Mouse (Mus musculus): Measurements from ENCODE around the gene Hoxa7.

Gene Hoxa7

DNA sequence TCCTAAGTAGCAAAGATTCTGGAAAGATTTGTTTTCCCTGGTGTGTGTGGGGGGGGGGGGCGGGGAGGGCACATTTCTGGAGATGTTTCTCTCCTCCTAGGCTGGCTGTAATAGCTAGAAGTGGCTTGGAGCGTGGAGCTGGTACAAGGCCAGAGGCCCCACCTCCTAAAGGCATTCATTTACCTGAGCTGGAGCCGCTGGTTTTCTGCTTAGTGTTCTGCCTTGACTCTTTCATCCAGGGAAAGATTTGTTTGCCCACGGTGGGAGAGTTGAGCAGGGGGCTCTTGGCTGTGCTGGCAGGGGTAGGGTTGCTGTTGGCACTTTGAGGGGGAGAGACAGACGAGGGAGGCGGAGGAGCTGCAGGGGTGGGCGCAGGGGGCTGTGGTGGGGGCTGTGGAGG is 49.7 kb downstream of the Hoxa7 start:
- in situ Hi-C loops (cut with MboI; ENCODE audit: unreplicated experiment in 2 of 2), result no loop called here

DNA sequence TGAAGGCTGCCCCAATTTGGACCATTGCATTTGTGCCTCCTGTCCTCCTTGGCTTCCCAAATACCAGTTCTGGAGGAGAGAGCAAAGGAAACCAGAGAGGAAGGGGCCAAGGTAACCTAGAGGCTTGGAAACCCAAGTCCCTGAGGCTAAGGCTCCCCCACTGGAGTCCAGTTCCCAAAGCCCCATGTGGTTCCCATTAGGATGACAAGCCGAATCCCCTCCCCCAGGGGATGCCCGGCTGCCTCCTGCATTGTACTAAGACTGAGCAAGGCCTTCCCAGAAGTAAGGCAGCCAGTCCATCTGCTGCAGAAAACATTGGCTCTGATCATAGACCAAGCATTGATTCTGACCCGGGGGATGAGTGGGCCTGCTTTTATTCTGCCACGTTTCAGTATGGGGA is 50.3 kb downstream of the Hoxa7 start:
- in situ Hi-C loops (cut with MboI; ENCODE audit: unreplicated experiment in 2 of 2), result no loop called here

DNA sequence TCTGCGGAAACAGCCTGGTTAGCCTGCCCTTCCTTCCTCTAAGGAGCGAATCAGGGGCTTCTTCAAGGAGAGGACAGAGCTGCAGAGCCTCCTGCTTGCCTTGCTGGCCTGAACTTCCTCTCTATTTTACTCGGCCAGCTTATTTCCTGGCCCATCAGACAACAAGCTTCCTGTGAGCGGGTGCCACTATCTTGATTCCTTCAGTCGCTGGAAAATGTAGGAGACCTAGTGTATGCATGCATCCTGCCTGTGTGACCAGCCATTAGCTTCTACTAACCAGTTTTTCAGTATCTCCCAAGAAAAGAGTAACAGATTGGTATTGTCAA is 50.8 kb downstream of the Hoxa7 start:
- in situ Hi-C loops (cut with MboI; ENCODE audit: unreplicated experiment in 2 of 2), result no loop called here

DNA sequence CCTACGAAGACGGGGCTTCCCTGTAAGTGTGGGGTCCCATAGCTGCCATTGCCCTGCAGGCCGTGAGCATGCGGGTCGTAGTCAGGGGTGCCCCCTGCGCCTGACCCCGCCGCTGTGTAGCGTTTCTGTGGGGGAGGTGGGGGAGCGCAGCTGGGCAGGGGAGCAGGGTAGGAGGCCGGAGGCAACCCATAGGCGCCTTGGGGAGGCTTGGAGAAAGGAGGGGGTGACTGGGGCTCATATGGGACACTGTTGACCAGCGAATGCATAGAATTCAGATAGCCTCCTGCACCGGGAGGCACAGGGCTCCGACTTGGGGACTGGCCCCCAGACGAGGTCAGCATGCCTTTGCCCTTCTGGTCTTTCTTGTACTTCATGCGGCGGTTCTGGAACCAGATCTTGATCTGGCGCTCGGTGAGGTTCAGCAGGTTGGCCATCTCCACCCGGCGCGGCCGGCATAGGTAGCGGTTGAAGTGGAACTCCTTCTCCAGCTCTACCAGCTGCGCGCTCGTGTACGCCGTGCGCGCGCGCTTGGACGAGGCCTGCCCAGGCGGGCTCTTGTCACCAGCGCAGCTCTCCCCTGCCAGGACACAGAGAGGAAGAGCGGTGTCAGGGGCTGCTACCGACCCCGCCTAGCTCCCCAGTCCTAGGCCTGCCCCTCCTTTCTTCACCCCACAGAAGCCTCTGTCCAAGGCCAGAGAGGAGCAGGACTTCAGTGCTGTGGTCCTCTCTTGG is 51.3 kb downstream of the Hoxa7 start:
- in situ Hi-C loops (cut with MboI; ENCODE audit: unreplicated experiment in 2 of 2), result no loop called here

GRCm38 (mm10) chr6:52169499-52170165 is 52.0 kb downstream of the Hoxa7 start:
- in situ Hi-C loops (cut with MboI; ENCODE audit: unreplicated experiment in 2 of 2), result no loop called here

DNA sequence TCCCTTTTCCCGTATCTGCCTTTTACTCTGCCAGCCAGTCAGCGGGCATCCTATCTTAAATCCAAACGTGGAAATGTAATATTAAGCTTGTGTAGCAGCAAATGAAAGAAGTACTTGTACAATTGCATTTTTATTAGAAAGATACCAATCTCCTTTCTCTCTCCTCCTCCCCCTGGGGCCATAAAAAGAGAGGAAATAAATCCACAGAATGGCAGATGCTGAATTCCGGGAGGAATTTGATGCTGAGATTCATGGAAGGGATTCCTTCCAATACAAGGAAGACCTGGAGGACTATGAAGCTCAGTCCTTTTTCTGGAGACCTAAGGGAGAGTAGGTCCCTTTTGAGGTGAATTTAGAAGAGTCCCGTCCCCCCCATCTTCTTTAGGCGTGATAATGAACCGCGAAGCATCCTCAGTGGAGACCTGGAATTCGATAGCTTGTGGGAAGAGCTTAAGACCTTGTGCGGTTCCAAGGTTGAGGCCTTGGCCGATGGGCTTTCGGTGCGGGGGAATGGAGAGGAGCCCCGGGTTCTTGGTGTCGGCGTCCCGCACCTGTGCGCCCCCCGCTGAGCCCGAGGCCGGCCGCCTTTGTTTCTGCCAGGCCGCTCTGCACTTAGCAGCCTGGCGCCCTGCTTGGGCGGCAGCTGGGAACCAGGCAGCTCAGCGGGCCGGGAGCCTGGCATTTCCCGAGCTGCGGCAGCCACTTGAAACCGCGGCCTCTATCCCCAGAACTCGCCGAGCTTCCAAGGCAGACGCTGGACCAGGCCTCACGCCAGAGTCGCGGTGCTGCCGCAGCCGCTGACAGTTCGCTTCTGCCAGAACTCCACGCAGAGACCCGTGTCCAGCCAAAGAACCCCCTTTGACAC is 53.2 kb downstream of the Hoxa7 start:
- in situ Hi-C loops (cut with MboI; ENCODE audit: unreplicated experiment in 2 of 2), result no loop called here

DNA sequence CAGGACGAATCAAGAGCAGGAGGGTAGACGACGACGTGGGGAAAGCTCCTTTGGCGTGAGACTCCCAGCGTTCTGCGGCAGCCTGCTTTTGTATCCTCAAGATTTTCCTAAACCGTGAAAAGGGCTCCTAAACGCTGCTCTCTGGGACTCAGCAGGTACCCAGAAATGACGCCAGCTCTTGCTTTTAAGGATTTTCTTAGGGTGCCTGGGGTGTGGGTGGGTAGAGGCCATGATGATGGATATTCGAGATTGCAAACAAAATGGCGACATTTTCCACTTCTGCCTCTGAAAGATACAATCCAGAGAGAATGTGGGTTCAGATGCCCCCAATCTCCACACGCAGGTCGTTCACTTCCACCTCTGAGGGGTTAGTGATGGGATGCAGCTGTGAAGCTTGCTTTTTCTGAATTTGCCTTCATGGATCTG is 53.9 kb downstream of the Hoxa7 start:
- in situ Hi-C loops (cut with MboI; ENCODE audit: unreplicated experiment in 2 of 2), result no loop called here

GRCm38 (mm10) chr6:52167176-52167575 is 54.5 kb downstream of the Hoxa7 start:
- in situ Hi-C loops (cut with MboI; ENCODE audit: unreplicated experiment in 2 of 2), result no loop called here

DNA sequence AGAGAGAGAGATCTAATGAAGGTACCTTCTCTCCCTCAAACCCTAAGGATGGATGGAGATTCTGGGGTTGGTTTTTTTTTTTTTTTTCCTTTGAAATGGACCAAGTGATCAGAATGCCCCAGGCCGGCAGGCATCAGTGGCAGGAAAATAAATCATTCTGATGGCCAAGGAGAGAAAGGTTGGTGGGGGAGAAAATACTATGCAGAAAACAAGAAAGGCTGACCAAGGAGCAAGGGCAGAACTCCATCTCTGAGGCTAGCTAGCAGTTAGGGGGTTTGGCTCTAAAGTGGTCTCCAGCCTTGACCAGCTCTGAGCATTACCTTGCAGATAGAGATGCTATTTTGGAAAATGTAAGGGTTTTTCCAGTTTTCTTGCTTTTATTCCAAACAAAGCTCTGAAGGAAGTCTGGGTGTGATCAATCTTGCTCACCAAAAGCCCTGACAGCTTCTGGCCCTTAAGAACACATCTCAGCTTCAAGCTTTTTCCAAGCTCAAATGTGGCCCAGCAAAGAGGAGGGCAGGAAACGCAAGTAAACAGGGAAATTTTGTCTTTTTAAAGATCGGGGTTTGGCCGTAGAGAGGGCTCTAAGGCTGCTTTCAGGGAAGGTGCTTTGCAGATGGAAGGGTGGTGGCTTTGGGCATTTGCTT is 55.1 kb downstream of the Hoxa7 start:
- in situ Hi-C loops (cut with MboI; ENCODE audit: unreplicated experiment in 2 of 2), result no loop called here

GRCm38 (mm10) chr6:52165441-52166370 is 55.9 kb downstream of the Hoxa7 start:
- in situ Hi-C loops (cut with MboI; ENCODE audit: unreplicated experiment in 2 of 2), result no loop called here

- in situ Hi-C loops (cut with MboI; ENCODE audit: unreplicated experiment in 2 of 2), result no loop called here
These were observed 56.8 kb downstream of the Hoxa7 start, which contains the start of gene Hoxa2 for GRCm38 (mm10) chr6:52164626-52165440. Gene Hoxa2 (minus strand): TSS chr6:52164831.
